Mouse (Mus musculus) c-Kit-positive CD71-positive TER-119-positive erythroid progenitor cells, embryonic 14.5 days (primary cell): ENCODE results near the gene Cd47.

ENCODE experiments used
- DNase-seq: peaks from one replicate; pipeline ENCODE4 v3.0.0-alpha.2; 2013; ENCODE audit warnings: low spot score

Gene Cd47

DNA sequence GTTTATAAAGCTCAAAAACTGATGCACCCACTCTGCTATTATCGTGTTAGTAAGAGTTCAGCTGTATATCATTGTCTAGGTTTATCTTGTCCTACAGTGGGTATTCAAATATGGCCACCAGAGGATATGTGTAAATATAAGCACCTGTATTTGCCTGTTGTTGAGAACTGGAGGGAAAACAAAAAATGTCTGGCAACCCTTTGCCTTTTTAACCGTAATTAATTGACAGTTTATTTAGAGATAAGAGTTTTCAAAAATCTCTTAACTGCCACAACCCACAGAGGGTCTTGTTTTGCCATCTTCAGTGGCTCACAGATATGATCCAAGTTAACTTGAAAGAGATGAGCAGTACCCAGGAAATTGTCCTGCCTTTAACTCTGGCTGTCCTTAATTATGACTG, 113.8 kb downstream of the Cd47 start:
- no peak for DNase-seq

GRCm38 (mm10) chr16:49915532-49916476, 115.5 kb downstream of the Cd47 start:
- no peak for DNase-seq

DNA sequence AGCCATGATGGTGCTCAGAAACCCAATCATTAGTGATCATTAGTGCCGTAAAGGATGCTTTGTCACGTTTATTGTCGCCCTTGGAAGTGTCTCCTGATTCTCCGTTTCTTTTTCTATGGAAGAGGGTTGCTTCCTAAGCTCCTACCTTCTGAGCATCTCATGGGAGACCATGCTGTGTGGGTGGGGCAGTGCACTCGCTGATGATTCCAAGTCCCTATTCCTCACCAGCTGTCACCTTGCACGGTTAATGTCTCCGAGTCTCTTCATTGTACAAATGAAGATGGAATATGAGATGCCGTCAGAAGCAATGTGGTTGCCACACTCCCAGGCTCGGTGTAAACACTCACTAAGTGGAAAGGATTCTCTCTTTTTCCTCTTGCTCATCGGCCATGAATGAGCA, 119.9 kb downstream of the Cd47 start:
- no peak for DNase-seq

- no peak for DNase-seq
Measured at GRCm38 (mm10) chr16:49921677-49922076, 121.3 kb downstream of the Cd47 start.

DNA sequence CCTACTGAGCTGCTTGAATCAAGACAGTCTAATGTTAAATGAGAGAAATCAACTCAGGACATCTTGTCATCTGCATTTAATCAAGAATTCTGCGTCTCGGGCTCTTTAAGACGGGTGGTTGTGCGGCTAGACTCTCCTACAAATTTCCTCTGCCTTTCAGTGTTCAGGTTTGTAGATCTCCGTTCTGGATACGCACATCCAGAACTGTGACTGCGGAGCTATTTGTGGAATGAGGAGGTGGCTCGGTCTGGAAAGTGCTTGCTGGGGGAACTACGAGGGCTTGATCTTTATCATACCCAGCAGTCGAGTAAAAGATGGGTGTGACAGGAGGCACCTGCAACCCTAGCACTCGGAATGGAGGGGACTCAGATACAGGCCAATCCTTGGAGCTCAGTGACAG, 121.8 kb downstream of the Cd47 start:
- no peak for DNase-seq

GRCm38 (mm10) chr16:49923720-49924119, 123.4 kb downstream of the Cd47 start:
- no peak for DNase-seq

GRCm38 (mm10) chr16:49924941-49925340, 124.6 kb downstream of the Cd47 start:
- DNase-seq: no peak

DNA sequence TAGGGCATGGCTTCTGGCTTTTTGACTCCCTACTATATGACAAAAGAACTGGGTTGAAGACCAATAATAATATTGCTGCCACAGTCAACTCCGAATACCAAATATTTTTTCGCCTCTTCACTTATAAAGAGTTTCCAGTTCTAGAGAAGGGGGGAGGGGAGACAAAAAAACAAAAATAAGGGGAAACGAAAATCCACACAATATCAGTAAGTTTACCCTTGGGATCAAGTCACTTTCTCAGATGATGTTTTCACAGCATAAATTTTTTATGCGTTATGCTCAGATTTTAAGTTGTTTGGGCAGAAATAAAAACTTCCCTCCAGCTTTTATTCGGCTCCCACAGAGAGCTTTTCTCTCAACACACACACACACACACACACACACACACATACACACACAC, 132.9 kb downstream of the Cd47 start:
- DNase-seq: no peak

- no peak for DNase-seq
Measured at GRCm38 (mm10) chr16:49936008-49936443, 135.7 kb downstream of the Cd47 start.

DNA sequence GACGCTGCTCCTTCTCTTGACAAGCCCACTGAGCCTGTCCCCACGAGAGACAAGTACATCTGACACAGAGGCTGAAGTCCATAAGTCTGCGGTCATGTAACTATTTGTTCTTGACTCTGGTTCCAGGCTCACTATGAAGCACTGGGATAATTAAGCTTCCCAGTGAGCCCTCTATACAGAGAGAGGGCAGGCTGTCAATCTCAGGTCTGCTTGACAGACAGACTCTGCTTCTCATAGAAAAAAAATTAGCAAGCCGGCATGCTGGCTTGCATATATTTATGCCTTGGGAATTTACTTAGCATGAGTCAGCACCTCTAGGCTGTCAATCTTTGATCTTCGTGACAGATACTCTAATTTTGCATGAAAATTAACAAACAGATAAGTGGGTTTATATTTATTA, 136.5 kb downstream of the Cd47 start:
- DNase-seq: no peak

GRCm38 (mm10) chr16:49937218-49938165, 137.2 kb downstream of the Cd47 start:
- DNase-seq: no peak

GRCm38 (mm10) chr16:49938483-49939301, 138.4 kb downstream of the Cd47 start:
- no peak for DNase-seq

- no peak for DNase-seq
Measured at GRCm38 (mm10) chr16:49939376-49939775, 139.0 kb downstream of the Cd47 start.

DNA sequence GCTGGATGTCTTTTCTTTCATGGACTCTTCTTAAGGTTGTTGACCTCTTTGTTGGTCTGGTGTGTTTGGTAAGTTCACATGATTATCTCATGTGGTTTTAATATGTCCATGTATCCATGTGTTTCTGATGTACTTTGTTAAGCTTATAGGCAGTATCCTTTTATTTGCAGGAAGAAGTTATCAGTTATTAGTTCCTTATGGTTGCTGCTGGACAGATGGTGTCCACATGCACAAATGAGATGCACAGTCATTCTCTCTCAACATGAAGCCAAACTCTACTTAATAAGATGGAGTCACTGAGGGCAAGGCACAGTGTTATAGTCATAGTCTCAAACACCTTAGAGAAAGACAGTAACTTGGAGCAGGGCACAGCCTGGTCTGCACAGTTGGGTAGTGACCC, 140.1 kb downstream of the Cd47 start:
- DNase-seq: no peak

DNA sequence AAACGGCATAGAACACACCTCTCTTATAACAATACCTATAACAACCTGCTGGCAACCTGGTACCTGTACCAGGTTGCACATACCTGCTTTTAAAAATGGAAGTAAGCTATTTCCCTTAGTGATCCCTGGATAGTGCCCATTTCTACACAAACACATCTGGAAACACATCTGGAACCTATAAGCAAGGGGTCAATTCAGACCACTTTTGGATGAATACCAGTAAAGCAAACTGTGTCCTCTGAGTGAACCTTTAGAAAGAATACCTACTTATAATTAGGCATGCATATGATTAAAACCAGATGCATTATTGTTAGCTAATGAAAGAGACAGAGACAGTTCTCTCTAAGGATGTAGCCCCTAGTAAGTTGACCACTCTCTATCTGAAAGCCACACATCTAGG, 140.7 kb downstream of the Cd47 start:
- DNase-seq: no peak

DNA sequence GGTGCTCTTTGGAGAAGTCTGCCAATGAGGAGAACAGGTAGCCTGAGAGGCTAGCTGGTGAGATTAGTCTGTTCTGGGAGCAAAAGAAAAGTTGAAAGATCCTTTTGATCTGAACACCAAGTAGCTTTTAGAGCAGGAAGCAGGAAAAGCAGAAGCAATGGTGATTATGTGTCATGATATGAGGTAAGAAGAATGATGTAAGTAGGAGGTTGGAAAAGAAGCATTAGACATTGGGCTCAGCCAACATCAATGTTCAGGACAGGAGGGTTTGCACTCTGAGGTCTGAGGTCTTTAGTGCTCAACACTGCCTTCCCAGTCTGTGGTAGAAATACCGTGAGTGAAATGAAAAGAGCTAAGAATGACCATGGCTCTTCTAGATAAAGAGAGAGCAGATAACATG, 143.4 kb downstream of the Cd47 start:
- no peak for DNase-seq

GRCm38 (mm10) chr16:49945084-49945483, 144.8 kb downstream of the Cd47 start:
- no peak for DNase-seq

DNA sequence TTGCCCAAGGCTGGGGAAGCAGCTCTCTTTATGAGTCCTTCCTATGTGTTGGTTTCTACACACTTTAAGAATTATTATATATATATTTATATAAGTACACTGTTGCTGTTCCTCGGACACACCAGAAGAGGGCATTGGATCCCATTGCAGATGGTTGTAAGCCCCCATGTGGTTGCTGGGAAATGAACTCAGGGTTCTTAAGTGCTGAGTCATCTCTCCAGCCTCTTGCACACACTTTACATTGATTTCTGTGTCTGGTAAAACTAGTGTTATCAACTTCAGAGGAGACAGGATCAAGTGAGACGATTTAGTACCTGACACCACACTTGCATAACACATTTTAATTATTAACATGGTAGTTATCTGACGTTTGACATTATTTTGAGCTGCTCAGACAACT, 146.7 kb downstream of the Cd47 start:
- DNase-seq: no peak

DNA sequence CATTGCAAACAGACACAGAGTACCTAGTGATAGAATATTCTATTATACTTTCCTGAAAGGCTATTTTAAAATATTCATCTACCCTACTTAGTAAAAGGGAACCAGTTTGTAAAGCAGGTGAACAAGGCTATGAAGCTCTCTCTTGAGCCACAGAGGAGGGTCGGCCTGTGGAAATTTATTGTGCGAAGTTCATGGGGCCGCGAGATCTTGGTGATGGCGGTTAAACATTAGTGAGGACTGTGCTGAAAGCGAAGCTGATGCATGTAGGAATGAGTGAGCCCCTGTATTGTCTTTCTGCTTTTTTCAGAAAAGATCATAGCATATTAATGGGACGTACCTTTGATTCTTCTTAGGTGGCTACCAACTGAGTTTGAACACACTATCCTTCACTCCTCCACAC, 147.3 kb downstream of the Cd47 start:
- DNase-seq: no peak

DNA sequence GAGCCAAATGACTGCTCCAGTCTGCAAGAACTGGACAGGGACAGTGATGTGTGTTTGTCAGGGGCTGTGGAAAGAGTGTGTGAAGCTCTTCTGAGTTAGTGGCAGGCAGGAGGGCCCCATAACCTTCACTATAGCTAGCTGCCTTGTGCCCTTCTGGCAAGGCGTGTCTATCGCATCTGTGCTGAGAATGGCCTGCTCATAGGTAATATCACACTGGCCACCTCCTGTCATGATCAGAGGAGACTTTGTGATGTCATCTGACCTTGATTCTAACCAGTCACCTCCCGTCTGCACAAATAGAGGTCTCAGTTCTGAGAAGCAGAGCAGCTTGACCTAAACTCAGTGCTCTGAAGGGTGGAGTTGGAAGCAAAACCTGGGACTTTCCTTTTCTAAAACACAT, 148.0 kb downstream of the Cd47 start:
- DNase-seq: no peak

DNA sequence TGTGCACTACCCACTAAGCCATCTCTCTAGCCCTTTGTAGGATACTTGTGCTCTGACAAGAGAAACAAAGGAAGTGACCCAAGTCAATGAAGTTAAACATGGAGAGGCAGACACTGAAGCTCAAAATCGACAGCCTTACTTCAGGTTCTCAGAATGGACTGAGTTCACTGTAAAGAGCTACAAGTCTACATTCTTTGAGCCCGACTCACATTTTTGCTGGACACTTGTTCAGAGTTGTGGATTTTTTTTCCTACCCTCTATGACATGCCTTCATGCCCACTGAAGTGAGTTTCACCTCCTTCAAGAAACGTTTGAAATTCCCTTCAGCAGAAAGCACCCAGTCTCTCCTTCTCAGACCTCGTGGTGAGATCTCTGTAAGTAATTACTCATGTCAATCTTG, 148.9 kb downstream of the Cd47 start:
- DNase-seq: no peak

- no peak for DNase-seq
Measured at GRCm38 (mm10) chr16:49950340-49950739, 150.0 kb downstream of the Cd47 start.
